Mouse (Mus musculus): ENCODE results near the gene Gm17093. TPM values are rescaled to one million over a fixed set of nuclear protein-coding genes. Genes with fewer than 3 reads are reported as not detected.
"Not testable (repeated sequence)": the region's sequence is repeated elsewhere in the genome, so short reads cannot be mapped to it uniquely, and the experiment has no call there.

Gene Gm17093
- total RNA-seq (2021), result not detected
- long read RNA-seq, experiment 1, result 0 reads
- long read RNA-seq, experiment 2, result 0 reads

- DNase-seq (ENCODE audit: low spot score in 2 of 2), result not testable (repeated sequence)
Measured at GRCm38 (mm10) chr14:44517976-44518375, at the start of gene Gm17093. Gm17093 (plus strand) TSS chr14:44518276.

GRCm38 (mm10) chr14:44492163-44492562 is 25.9 kb upstream of the Gm17093 start, which contains the start of gene BC061237:
BC061237 (plus strand) TSS chr14:44492463.
- not testable (repeated sequence) for DNase-seq (ENCODE audit: low spot score in 2 of 2)

- not testable (repeated sequence) for DNase-seq (ENCODE audit: low spot score in 2 of 2)
Measured at GRCm38 (mm10) chr14:44547961-44548360, 29.9 kb downstream of the Gm17093 start.

Other genes with a start within 250 kb of the Gm17093 start
- gene Gm8220, start 232.7 kb upstream of the Gm17093 start, total RNA-seq (2021), result not detected
- not detected for gene Gm5930, start 179.7 kb upstream of the Gm17093 start, total RNA-seq (2021)
- gene Gm8229, start 152.9 kb upstream of the Gm17093 start, total RNA-seq (2021), result not detected
- gene Gm3371, start 107.6 kb upstream of the Gm17093 start, total RNA-seq (2021), result not detected
- not detected for gene Gm8232, start 84.6 kb upstream of the Gm17093 start, total RNA-seq (2021)
- gene BC061237, start 25.8 kb upstream of the Gm17093 start, total RNA-seq (2021), result not detected
- gene Gm8247, start 64.9 kb downstream of the Gm17093 start, total RNA-seq (2021), result not detected
- gene Gm5624, start 109.7 kb downstream of the Gm17093 start, total RNA-seq (2021), result not detected
- gene Gm8257, start 188.2 kb downstream of the Gm17093 start, total RNA-seq (2021), result not detected
- gene Gm8267, start 232.1 kb downstream of the Gm17093 start, total RNA-seq (2021), result not detected

Data from adrenal gland, postnatal 4 days (tissue).